Mouse (Mus musculus) G1E (cell line): ENCODE measurements around the gene Col6a3.

Experiments used
- CTCF ChIP-seq: IDR thresholded peaks from 2 replicates; pipeline ENCODE4 v1.5.1; 2012; ENCODE audit warnings: low read depth, low read length, inconsistent platforms, mixed read lengths
- GATA2 ChIP-seq: IDR thresholded peaks from 2 replicates; pipeline ENCODE4 v1.6.1; 2012; ENCODE audit warnings: low read depth, low read length, inconsistent platforms, borderline replicate concordance

DNA sequence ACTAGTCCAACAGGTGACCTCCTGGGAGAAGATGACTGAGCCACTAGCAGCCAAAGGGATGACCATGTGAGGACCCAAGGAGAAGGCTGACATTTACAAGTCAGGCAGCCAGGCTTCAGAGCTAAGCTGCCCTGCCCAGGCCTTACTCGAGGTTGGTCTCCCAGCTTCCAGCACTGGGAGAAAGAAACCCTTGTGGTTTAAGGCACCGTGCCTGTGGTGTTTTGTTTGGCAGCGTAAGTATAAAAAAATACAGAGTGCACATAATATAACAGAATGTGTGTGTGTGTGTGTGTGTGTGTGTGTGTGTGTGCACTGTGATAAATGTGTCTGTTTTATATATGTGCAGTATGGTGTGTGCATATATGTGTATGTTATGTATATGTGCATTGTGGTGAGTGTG lies 43.3 kb downstream of the Col6a3 start:
- TF ChIP-seq CTCF (no peak), GATA2 (no peak)
